Mouse (Mus musculus) neural tube, embryonic 10.5 days (tissue): ENCODE measurements around the gene Pole2.
"Not testable (repeated sequence)": the region's sequence is repeated elsewhere in the genome, so short reads cannot be mapped to it uniquely, and the experiment has no call there.

ENCODE experiments used
- DNase-seq: peaks from one replicate; pipeline ENCODE4 v3.0.0-alpha.2; 2017; ENCODE audit warnings: low spot score; ENCODE audit errors: extremely low spot score

The Pole2 gene

GRCm38 (mm10) chr12:69179371-69179770 is 48.6 kb downstream of the Pole2 start:
- DNase-seq = no peak

GRCm38 (mm10) chr12:69177526-69177925 is 50.5 kb downstream of the Pole2 start:
- no peak for DNase-seq

DNA sequence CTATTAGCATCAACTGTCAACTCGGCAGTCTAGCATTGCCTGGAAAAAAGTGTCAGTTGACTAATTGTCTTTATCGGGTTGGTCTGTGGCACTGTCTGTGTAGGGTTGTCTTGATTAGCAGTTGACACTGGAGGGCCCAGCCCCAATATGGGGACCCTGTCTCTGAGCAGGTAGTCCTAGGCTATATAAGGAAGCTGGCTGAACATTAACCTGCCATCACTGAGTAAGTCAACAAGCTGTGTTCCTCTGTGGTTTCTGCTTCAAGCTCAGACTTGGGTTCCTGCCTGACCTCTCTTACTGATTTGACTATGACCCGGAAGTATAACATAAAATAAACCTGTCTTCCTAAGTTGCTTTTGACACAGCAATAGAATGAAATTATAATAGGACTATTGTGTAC is 52.0 kb downstream of the Pole2 start:
- DNase-seq = no peak

DNA sequence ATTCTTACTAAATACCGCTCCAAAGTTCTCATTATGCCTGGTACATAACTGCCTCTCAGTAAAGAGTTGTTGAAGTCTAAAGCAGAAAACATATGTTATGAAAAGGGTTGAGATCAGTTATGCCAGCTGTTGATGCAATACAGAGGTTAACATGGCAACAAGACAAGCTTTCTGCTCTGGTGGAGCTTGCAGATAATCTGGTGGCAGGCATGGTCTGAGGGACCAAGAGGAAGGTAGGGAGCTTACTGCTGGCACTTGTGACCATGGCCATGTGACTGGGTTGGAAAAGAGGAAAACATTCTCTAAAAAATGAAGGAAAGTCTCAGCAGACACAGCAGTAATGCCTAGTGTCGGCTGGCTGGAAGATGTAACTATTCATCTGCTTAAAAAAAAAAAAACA is 56.7 kb downstream of the Pole2 start:
- DNase-seq = no peak

DNA sequence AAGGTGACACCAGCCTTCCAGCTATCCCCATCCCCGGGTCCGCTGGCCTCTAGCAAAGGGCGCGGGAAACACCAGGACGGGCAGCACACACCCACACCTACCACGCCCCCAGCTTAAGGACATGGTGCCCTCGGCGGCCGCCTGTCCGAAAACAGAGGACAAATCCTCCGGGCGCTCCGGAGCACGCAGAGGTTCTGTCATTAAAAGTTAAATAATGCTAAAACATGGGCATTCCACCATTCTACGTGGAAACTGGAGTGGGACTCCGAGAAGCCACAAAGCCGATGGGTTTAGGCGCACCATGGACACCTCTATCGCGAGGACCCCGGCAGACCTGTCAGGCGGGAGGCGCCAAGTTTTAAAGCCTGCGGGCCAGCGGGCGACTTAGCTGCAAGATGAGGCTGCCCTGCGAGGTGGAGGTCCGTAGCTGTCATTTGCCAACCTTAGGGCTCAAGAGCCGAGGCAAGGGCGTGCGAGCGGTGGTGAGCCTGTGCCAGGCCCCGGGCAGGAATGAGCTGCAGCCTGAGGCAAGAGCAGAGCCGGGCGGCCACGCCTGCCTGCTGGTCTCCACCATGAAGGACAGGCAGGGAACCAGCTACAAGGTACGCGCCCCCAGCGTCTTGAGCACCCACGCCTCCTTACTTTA is 59.4 kb downstream of the Pole2 start, which contains the start of gene Lrr1:
TSS of gene Lrr1 (plus strand) at position 354 of the 646 bp plus-strand sequence.
- DNase-seq = peak; percentile 91

DNA sequence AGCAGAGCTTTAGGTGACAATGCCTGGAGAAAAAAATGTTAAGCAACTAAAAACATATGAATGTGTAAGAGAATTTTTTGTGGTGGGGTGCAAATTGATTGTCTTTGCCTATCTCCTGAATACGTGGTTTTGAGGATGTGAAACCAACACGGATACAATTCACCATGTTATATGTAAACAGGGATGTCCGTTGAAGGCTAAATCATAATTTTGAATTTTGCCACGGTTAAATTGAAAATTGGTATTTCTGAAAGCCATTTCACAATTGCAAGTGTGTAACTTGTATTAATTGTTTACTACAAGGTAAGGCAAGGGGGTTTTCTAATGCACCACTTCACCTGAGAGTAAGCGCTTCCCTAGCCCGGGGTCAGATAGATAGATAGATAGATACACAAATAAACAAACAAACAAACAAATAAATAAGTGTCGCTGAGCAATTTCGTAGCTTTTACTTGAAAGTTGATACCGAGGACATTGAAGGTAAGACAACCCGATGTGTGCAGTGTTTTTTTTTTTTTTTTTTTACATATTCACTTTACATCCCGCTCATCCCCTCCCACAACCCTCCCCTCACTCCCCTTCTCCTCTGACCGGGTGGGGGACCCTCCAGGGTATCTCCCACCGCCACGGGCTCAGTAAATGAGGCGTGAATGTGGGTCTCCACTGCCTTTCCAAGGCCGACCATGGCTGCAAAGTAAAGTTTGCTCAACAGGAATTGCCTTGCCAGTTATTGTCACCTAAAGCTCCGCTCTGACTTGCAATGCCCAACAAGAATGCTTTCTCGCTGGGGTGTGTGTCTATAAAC is 60.1 kb downstream of the Pole2 start:
- DNase-seq = no peak

- DNase-seq = not testable (repeated sequence)
Observed at GRCm38 (mm10) chr12:69166861-69167581, 61.0 kb downstream of the Pole2 start.

GRCm38 (mm10) chr12:69164904-69165303 is 63.1 kb downstream of the Pole2 start:
- no peak for DNase-seq

GRCm38 (mm10) chr12:69163586-69163985 is 64.4 kb downstream of the Pole2 start:
- not testable (repeated sequence) for DNase-seq

DNA sequence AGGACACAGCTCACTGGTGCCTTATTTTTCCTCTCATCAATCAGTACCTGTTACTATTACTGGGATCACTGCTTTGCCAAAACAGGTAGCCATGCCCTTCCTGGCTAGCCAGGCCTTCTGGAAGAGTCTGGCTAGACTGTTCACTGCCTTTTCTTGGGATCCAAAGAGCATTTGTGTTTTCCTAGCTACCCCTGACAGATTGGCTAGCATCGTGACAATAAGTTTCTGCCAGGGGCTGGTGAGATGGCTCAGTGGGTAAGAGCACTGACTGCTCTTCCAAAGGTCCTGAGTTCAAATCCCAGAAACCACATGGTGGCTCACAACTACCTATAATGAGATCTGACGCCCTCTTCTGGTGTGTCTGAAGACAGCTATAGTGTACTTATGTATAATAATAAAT is 67.3 kb downstream of the Pole2 start:
- DNase-seq = not testable (repeated sequence)

GRCm38 (mm10) chr12:69159578-69159940 is 68.4 kb downstream of the Pole2 start:
- no peak for DNase-seq

DNA sequence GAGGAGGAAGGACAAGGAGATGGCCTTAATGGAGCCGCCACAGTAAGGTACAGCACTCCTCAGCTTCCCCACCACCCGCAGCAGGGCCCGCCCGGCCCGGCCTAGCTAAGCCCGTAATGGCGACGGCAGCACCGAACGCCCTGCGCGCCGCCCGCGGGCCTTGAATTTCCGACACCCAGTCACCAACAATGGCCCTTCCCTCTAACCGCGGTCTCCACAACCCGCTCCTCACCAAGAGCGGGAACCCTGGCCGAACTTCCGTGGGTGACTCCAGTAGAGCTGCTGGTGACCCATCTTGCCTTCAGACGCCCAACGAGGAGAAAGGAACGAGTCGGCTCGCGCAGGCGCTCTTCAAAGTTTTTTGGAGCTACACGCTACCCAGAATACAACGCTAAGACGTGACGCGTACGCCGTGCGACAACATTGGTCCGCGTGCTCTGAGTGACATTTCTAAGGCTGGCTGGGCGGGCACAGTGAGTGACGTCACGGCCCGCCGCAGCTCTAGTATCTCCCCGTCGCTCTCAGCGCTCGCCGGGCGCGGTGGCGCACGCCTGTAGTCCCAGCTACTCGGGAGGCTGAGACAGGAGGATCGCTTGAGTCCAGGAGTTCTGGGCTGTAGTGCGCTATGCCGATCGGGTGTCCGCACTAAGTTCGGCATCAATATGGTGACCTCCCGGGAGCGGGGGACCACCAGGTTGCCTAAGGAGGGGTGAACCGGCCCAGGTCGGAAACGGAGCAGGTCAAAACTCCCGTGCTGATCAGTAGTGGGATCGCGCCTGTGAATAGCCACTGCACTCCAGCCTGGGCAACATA is 69.0 kb downstream of the Pole2 start, which contains the start of gene Rps29:
TSS of gene Rps29 (minus strand) at position 422 of the 813 bp plus-strand sequence.
- peak; percentile 99 for DNase-seq

DNA sequence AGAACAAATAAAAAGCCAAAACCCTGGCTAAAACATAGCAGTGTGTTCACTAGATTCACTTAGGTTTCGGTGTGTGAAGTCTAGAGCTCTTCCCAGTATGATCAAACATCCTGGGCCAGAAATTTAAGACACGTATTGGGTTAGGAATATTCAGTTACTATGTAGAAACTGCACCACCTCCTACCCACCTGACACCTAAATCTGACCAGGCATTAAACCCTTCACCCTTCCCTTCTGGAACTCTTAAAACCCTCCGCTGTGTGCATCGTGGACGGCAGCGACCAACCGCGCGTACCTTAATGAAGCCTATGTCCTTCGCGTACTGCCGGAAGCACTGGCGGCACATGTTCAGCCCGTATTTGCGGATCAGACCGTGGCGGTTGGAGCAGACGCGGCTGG is 69.6 kb downstream of the Pole2 start:
- DNase-seq = no peak

DNA sequence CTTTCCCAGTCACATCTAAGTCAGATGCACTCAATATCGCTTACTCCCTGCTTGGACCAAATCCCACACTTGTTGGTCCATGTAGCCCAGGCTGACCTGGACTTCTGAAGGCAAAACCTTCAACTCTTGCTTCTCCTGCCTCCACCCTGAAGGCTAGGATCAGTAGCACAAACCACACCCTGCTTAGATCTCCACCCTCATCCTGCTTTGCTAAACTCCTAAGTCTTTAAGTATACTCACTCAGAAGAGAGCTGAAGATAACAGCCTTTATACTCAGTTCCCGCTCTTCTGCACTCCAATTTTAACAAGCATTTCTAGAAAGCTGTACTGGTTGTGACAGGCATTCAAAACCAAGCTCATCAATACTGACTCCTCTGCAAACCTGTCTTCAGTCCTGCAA is 70.9 kb downstream of the Pole2 start:
- no peak for DNase-seq

- no peak for DNase-seq
Observed at GRCm38 (mm10) chr12:69156436-69156835, 71.6 kb downstream of the Pole2 start.

DNA sequence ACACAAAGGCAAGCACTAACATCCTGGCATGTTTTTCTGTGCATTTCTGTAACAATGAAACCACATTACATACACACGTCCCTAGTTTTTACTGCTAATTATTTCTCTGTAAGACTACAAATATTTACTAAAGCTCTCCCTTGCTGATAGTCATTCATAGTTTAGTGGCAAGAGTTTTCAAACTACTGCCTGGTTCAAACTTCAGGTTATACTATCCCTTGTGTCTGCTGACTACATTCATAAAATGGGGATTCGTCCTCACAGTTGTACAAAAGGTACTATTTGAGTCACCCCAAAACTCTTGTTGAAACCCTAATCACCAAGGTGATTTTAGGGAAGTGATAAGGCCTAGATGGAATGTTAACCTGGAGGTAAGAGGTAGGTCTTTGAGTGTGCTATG is 72.1 kb downstream of the Pole2 start:
- no peak for DNase-seq
